Mouse (Mus musculus): ENCODE measurements around the gene Dhodh.

DNA sequence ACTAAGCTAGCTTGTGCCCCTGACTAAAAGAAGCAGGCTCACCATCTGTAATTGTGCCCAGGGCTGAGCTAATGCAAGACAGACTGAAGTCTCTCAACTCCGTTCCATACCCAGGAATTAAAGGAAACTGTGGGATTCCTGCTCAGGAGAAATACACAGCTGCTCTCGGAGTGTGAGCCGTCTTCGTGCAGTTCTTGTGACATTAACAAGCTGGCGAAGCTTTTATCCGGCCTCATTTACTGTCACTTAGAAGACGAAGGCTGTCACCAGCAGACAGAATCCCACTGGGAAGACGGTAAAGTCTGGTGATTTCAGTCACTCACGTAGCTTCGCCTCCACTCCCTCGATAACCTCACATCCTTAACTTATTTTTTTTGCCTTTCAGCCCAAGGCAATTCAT, 38.9 kb upstream of the Dhodh start:
- TF ChIP-seq CTCF (IDR thresholded peaks at IDR 0.05; ENCODE audit: low read depth, low read length) (no peak), POLR2A (IDR thresholded peaks at IDR 0.05; ENCODE audit: extremely low read depth, insufficient read depth, low read length) (no peak)

Data from liver, adult 2 months (tissue).